Mouse (Mus musculus): ENCODE results near the gene Ccdc120. TPM values are rescaled to one million over a fixed set of nuclear protein-coding genes. Genes with fewer than 3 reads are reported as not detected.

Gene Ccdc120
- total RNA-seq, 1 experiment = 15.8 TPM

DNA sequence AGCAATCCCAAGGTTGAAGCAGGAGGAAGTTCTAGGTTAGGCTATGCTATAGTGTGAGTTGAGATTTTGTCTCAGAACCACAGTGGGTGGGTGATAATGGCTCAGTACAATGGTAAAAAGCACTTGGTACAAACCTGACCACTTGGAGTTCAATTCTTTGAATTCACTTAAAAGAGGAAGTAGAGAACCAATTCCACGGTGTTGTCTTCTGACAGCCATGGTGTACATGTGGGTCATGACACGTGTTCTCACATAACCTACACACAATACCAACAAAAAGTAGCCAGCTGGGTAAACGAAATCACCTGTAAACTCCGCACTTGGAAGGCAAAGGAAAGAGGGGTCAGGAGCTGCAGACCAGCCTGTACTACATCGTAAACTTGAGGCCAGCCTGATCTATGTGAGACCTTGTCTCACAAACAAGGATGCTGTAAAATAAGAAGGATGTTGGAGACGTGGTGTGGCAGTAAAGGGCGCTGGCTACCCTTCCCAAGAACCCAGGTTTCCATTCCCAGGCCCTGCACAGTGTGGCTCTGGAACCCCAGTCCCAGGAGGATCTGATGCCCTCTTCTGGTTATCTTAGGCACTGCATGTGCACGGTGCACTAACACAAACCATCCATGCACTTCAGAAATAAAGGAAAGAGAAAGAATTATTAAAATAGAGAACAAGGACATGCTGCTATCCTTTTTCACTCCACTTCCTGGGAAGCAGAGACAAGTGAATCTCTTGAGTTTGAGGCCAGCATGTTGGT, 25.8 kb upstream of the Ccdc120 start:
- Histone ChIP-seq H3K4me1 (ENCODE audit: control insufficient read depth in 2 of 2, insufficient read depth in 2 of 2, low read length in 2 of 2, poor library complexity in 1 of 2) (peaks cover 0 to 21% of the 10 kb centered on the region in 2 experiments; a peak in 1 of 4 replicates), H3K36me3 (ENCODE audit: control insufficient read depth, insufficient read depth, low read length, poor library complexity, severe bottlenecking) (peaks cover 30% of the 10 kb centered on the region), H3K9ac (ENCODE audit: insufficient read depth, low read depth, low read length, poor library complexity, severe bottlenecking) (no peak overlapping the region), H3K27ac (ENCODE audit: insufficient read depth, low read depth, low read length, poor library complexity, severe bottlenecking) (no peak overlapping the region), H3K9me3 (ENCODE audit: control insufficient read depth, insufficient read depth, low read depth, low read length) (no peaks in the 10 kb centered on the region), H3K4me3 (ENCODE audit: insufficient read depth in 1 of 2, low read depth in 1 of 2, low read length in 2 of 2, poor library complexity in 1 of 2, severe bottlenecking in 1 of 2) (no peak overlapping the region)
- in situ Hi-C loops (cut with MboI; ENCODE audit: low sequenced_read_pairs in 2 of 2, unreplicated experiment in 2 of 2) = no loop called here
- no peak for DNase-seq (ENCODE audit: low read depth, low spot score)
- TF ChIP-seq MAFK (IDR thresholded peaks at IDR 0.05; ENCODE audit: insufficient read depth, low read depth, low read length) (no peak), CHD2 (IDR thresholded peaks at IDR 0.05; ENCODE audit: low read depth, low read length) (no peak), ZNF384 (IDR thresholded peaks at IDR 0.05; ENCODE audit: low read depth, low read length) (no peak), ZC3H11A (IDR thresholded peaks at IDR 0.05; ENCODE audit: borderline replicate concordance, low read depth, low read length) (no peak), HCFC1 (IDR thresholded peaks at IDR 0.05; ENCODE audit: borderline replicate concordance, insufficient read depth, low read length) (no peak)

GRCm38 (mm10) chrX:7775501-7776205, 24.9 kb upstream of the Ccdc120 start:
- TF ChIP-seq MAFK (IDR thresholded peaks at IDR 0.05; ENCODE audit: insufficient read depth, low read depth, low read length) (no peak), ZNF384 (IDR thresholded peaks at IDR 0.05; ENCODE audit: low read depth, low read length) (no peak)
- H3K27ac ChIP-seq (ENCODE audit: insufficient read depth, low read depth, low read length, poor library complexity, severe bottlenecking) = peak overlapping the region; percentile 32
- H3K9me3 ChIP-seq (ENCODE audit: control insufficient read depth, insufficient read depth, low read depth, low read length) = no peaks in the 10 kb centered on the region
- no peak overlapping the region for H3K9ac ChIP-seq (ENCODE audit: insufficient read depth, low read depth, low read length, poor library complexity, severe bottlenecking)
- in situ Hi-C loops (cut with MboI; ENCODE audit: low sequenced_read_pairs in 2 of 2, unreplicated experiment in 2 of 2) = no loop called here
- H3K4me1 ChIP-seq (ENCODE audit: control insufficient read depth in 2 of 2, insufficient read depth in 2 of 2, low read length in 2 of 2, poor library complexity in 1 of 2) = peaks cover 0 to 21% of the 10 kb centered on the region in 2 experiments; a peak in 1 of 4 replicates
- DNase-seq (ENCODE audit: low read depth, low spot score) = no peak
- H3K36me3 ChIP-seq (ENCODE audit: control insufficient read depth, insufficient read depth, low read length, poor library complexity, severe bottlenecking) = peaks cover 38% of the 10 kb centered on the region
- H3K4me3 ChIP-seq (ENCODE audit: insufficient read depth in 1 of 2, low read depth in 1 of 2, low read length in 2 of 2, poor library complexity in 1 of 2, severe bottlenecking in 1 of 2) = no peak overlapping the region

GRCm38 (mm10) chrX:7772766-7773165, 22.1 kb upstream of the Ccdc120 start:
- DNase-seq (ENCODE audit: low read depth, low spot score) = no peak
- no peak for TF ChIP-seq MAFK (IDR thresholded peaks at IDR 0.05; ENCODE audit: insufficient read depth, low read depth, low read length)
- no peak for TF ChIP-seq ZC3H11A (IDR thresholded peaks at IDR 0.05; ENCODE audit: borderline replicate concordance, low read depth, low read length)
- TF ChIP-seq CHD2 (IDR thresholded peaks at IDR 0.05; ENCODE audit: low read depth, low read length) = no peak
- no peak for TF ChIP-seq ZNF384 (IDR thresholded peaks at IDR 0.05; ENCODE audit: low read depth, low read length)
- no peak for TF ChIP-seq HCFC1 (IDR thresholded peaks at IDR 0.05; ENCODE audit: borderline replicate concordance, insufficient read depth, low read length)
- no peaks in the 10 kb centered on the region for H3K9me3 ChIP-seq (ENCODE audit: control insufficient read depth, insufficient read depth, low read depth, low read length)
- no peak overlapping the region for H3K27ac ChIP-seq (ENCODE audit: insufficient read depth, low read depth, low read length, poor library complexity, severe bottlenecking)
- H3K4me1 ChIP-seq (ENCODE audit: control insufficient read depth in 2 of 2, insufficient read depth in 2 of 2, low read length in 2 of 2, poor library complexity in 1 of 2) = peaks cover 0 to 21% of the 10 kb centered on the region in 2 experiments; a peak in 1 of 4 replicates
- in situ Hi-C loops (cut with MboI; ENCODE audit: low sequenced_read_pairs in 2 of 2, unreplicated experiment in 2 of 2) = no loop called here
- no peak overlapping the region for H3K4me3 ChIP-seq (ENCODE audit: insufficient read depth in 1 of 2, low read depth in 1 of 2, low read length in 2 of 2, poor library complexity in 1 of 2, severe bottlenecking in 1 of 2)
- H3K9ac ChIP-seq (ENCODE audit: insufficient read depth, low read depth, low read length, poor library complexity, severe bottlenecking) = no peak overlapping the region
- H3K36me3 ChIP-seq (ENCODE audit: control insufficient read depth, insufficient read depth, low read length, poor library complexity, severe bottlenecking) = peaks cover 60% of the 10 kb centered on the region

GRCm38 (mm10) chrX:7769302-7770017, 18.8 kb upstream of the Ccdc120 start:
- Histone ChIP-seq H3K4me1 (ENCODE audit: control insufficient read depth in 2 of 2, insufficient read depth in 2 of 2, low read length in 2 of 2, poor library complexity in 1 of 2) (peaks cover 2 to 25% of the 10 kb centered on the region in 2 experiments; a peak in 2 of 4 replicates), H3K36me3 (ENCODE audit: control insufficient read depth, insufficient read depth, low read length, poor library complexity, severe bottlenecking) (peaks cover 73% of the 10 kb centered on the region), H3K4me3 (ENCODE audit: insufficient read depth in 1 of 2, low read depth in 1 of 2, low read length in 2 of 2, poor library complexity in 1 of 2, severe bottlenecking in 1 of 2) (no peak overlapping the region), H3K27ac (ENCODE audit: insufficient read depth, low read depth, low read length, poor library complexity, severe bottlenecking) (no peak overlapping the region), H3K9ac (ENCODE audit: insufficient read depth, low read depth, low read length, poor library complexity, severe bottlenecking) (no peak overlapping the region), H3K9me3 (ENCODE audit: control insufficient read depth, insufficient read depth, low read depth, low read length) (no peaks in the 10 kb centered on the region)
- no peak for DNase-seq (ENCODE audit: low read depth, low spot score)
- in situ Hi-C loops (cut with MboI; ENCODE audit: low sequenced_read_pairs in 2 of 2, unreplicated experiment in 2 of 2) = no loop called here
- no peak for TF ChIP-seq HCFC1 (IDR thresholded peaks at IDR 0.05; ENCODE audit: borderline replicate concordance, insufficient read depth, low read length)
- no peak for TF ChIP-seq ZNF384 (IDR thresholded peaks at IDR 0.05; ENCODE audit: low read depth, low read length)
- TF ChIP-seq MAFK (IDR thresholded peaks at IDR 0.05; ENCODE audit: insufficient read depth, low read depth, low read length) = no peak
- no peak for TF ChIP-seq CHD2 (IDR thresholded peaks at IDR 0.05; ENCODE audit: low read depth, low read length)
- no peak for TF ChIP-seq ZC3H11A (IDR thresholded peaks at IDR 0.05; ENCODE audit: borderline replicate concordance, low read depth, low read length)

Data from ES-E14 (cell line).